Mouse (Mus musculus) lung, adult 2 months (tissue): ENCODE results near the gene Ppm1b. TPM values are rescaled to one million over a fixed set of nuclear protein-coding genes. Genes with fewer than 3 reads are reported as not detected.
A peak's percentile ranks its signal among the peaks of the same experiment; 100 is the strongest.
"Not testable (repeated sequence)": the region's sequence is repeated elsewhere in the genome, so short reads cannot be mapped to it uniquely, and the experiment has no call there.

Source experiments
- DNase-seq: peaks from one replicate; pipeline ENCODE4 v3.0.0; 2022
- H3K4me1 ChIP-seq: fragments of 200-500 bp; 2 replicates; pipeline ENCODE4 v1.6.1; 2011; ENCODE audit warnings: low read length; ENCODE audit not compliant: control insufficient read depth, insufficient read depth
- H3K4me3 ChIP-seq: fragments of 200-500 bp; replicated peaks from 2 replicates; pipeline ENCODE3; 2011; ENCODE audit warnings: low read depth, mild to moderate bottlenecking, control low read depth, low read length; ENCODE audit errors: extremely low read depth
- CTCF ChIP-seq: fragments of 200-500 bp; IDR thresholded peaks from 2 replicates; pipeline ENCODE4 v1.5.1; 2011; ENCODE audit warnings: mild to moderate bottlenecking, low read length, control low read depth; ENCODE audit not compliant: insufficient read depth
- POLR2A ChIP-seq: fragments of 200-500 bp; IDR thresholded peaks from 2 replicates; pipeline ENCODE4 v1.6.1; 2011; ENCODE audit warnings: low read depth, mild to moderate bottlenecking, control low read depth, low read length, borderline replicate concordance; ENCODE audit errors: extremely low read depth
- WGBS: fragments of 180-500 bp; shearing (Covaris S2); methylation state at CpG from one replicate; pipeline ENCODE4 v1.1.7; 2018; 5-methylcytosine and 5-hydroxymethylcytosine counted together
- polyA plus RNA-seq: library from polyadenylated mRNA; depleted of rRNA; stranded (reverse); fragments of >200 nt; gene quantifications from 2 replicates; pipeline ENCODE4 v1.2.3, GENCODE M21; 2012; rRNA removed

Ppm1b gene
- 19.0 and 34.3 TPM in 2 replicates for polyA plus RNA-seq

DNA sequence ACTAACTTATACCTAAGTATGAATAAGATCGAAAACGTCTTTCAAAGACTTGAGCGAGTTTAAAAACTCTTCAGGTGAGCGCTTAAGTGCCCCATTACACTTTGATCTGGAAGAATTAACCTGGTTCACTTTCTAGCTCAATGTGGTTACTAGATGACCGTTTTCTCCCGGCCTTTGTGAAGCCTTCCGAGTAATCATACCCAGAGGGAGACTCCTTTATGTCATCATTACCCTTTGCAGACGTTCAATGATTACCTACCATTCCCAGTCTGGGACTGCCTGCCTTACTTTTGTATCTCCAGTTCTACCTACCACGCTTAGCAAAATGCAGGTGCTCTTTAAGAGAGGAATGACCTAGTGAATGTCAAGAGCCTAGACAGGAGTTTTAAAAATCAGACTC is at the start of gene Ppm1b:
TSS of gene Ppm1b (plus strand) at position 301 of the 400 bp plus-strand sequence.
- peaks cover 1% of the 10 kb centered on the region for H3K4me1 ChIP-seq
- no peak for DNase-seq
- no peak for TF ChIP-seq POLR2A
- TF ChIP-seq CTCF: no peak
- 32% methylated on average over 9 of the region's 9 CpGs for WGBS
- H3K4me3 ChIP-seq: peak within 1 kb of the TSS; percentile 95

DNA sequence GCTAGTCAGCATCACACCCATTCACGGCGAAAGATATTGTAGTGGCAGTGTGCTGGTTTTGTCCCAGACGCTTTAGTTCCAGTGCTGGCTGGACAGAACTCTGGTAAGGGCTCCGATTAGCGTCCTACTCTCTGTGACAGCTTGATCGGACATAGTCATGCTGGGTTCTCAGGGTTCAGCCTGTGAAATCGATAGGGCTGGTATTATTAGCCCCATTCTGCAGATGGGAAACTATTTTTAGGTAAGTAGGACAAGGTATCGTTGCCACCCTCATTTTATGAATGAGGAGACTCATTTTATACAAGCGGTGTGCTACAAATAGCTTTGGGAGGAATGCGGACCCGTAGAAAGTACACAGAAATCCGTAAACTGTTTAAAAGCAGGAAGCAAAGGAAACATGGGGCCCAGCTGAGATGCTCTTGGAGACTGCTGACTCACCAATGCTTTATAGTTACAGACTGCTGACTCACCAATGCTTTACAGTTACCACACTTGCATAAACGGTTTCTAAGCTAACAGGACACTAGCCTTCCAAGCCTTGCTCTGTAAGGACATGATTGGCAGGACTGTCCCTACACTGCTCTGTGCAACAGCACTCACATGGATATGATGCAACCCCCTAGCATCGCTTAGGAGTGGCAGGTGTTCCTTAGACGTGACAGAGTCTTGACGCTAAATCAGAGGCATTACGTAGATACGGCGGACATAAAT is 34.7 kb upstream of the Ppm1b start:
- H3K4me1 ChIP-seq: no peaks in the 10 kb centered on the region
- DNase-seq: no peak
- TF ChIP-seq CTCF: no peak
- no peak for TF ChIP-seq POLR2A
- 75% methylated on average over 19 of the region's 19 CpGs for WGBS
- H3K4me3 ChIP-seq: no peak overlapping the region

DNA sequence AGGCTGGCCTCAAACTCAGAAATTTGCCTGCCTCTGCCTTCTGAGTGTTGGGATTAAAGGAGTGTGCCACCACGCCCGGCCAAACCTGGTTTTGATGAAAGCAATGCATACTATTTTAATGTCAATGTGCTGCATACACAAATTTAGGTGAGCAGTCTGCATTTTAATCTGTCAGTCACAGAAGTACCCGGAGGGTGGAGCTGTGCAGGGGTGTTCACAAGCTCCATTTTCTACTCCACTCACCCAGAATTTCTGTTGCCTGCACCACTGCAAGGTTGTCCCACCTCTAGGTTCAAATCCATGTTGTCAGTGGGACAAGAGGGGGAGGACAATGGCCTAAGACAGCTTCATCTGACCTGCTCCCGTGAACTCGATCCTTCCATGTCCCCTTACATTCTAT is 31.8 kb upstream of the Ppm1b start:
- TF ChIP-seq CTCF (no peak), POLR2A (no peak)

DNA sequence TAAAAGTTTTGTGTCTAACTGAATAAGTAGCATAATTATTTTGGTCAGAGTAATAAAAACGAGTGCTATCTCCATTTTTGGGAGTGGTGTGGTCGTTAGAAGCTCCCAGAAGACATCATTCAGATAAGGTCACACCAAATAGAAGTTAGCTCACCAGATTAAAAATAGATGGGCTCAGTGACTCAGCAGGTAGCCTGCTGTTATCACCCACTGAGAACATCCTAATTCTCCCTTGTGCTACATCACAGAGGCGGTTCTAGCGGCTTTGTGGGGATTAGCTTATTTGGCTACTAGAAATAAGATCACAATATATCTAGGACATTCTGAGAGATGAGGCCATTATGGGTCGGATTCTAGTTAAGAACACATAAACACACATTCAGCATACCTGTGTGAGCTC is 30.3 kb upstream of the Ppm1b start:
- TF ChIP-seq POLR2A (no peak), CTCF (no peak)
- no peaks in the 10 kb centered on the region for H3K4me1 ChIP-seq
- no peak overlapping the region for H3K4me3 ChIP-seq
- no peak for DNase-seq
- WGBS: 54% methylated on average over 5 of the region's 5 CpGs

More for the DNA sequence above, 31.8 kb upstream of the Ppm1b start:
- 91% methylated on average over 5 of the region's 5 CpGs for WGBS
- no peak for DNase-seq
- H3K4me1 ChIP-seq: no peaks in the 10 kb centered on the region
- no peak overlapping the region for H3K4me3 ChIP-seq

DNA sequence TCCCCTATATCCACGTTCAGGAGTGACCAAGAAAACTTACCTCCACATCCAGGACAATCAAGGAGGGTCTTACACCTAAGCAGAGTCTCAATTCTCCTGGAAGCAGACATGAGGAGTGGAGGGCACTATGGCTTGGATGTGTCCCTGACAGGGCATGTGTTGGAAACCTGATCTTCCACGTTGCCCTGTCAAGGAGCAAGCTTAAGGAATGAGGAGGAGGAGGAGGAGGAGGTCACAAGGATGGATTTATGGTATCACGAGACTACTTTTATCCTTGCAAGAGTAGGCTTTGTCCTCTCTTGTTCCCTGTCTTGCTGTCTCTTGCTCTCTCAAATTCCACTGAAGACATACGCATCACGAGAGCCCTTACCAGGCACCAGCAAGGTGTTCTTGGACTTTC is 29.0 kb upstream of the Ppm1b start:
- WGBS: 73% methylated on average over 5 of the region's 5 CpGs
- no peak for DNase-seq
- Histone ChIP-seq H3K4me1 (no peaks in the 10 kb centered on the region), H3K4me3 (no peak overlapping the region)
- no peak for TF ChIP-seq CTCF
- TF ChIP-seq POLR2A: no peak

DNA sequence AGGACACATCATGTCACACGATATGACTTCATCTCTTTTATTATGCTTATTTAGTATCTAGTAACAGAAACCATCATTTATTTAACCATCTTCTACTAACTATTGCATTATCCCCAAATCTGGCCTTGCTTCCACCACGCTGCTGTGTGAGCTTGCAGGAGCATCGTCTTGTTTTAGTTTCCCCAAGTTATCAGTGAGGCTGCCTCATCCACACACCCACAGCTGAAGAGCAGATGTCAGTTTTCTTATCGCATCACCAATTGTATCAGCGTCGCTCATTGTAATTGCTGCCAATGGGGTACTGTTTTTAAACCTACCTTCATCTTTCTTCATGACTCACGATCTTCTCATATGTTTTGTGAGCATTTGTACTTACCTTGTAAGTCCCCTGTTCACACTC is 23.6 kb upstream of the Ppm1b start:
- no peak overlapping the region for H3K4me3 ChIP-seq
- DNase-seq: no peak
- no peak for TF ChIP-seq CTCF
- no peak for TF ChIP-seq POLR2A
- 91% methylated on average over 7 of the region's 7 CpGs for WGBS
- no peaks in the 10 kb centered on the region for H3K4me1 ChIP-seq

DNA sequence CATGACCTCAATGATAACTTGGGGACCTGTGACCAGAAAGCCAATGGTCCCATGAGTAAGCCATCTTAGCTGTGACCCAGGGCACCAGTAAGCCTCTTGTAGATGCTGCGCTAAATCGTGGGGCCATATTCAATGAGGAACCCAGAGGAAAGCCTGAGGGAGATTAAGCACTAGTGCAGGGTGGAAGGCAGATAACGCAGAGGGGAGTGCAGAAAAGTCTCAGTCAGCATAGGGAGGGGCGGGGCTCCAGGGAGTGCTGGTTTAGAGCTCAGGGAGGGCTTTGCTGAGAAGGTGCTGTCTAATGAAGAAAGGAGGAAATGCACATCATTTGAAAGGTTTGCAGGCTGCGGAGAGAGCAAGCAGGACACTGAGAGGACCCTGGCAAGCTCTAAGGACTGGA is 22.6 kb upstream of the Ppm1b start:
- no peak for DNase-seq
- no peaks in the 10 kb centered on the region for H3K4me1 ChIP-seq
- 58% methylated on average over 5 of the region's 5 CpGs for WGBS
- no peak overlapping the region for H3K4me3 ChIP-seq
- no peak for TF ChIP-seq POLR2A
- TF ChIP-seq CTCF: no peak

DNA sequence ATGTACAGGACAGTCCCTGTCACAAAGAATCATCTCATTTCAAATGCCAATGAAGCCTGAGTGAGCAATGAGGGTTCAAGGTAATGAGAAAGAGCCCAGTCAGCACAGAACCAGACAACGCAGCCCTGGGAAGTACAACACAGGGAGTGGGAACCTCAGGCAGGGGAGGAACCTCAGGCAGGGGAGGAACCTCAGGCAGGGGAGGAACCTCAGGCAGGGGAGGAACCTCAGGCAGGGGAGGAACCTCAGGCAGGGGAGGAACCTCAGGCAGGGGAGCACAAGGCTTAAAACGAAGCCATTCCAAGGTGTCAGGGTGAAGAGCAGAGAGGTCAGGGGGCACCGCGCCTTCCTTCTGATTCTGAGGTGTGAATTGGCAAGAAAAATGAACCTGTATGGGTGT is 20.9 kb upstream of the Ppm1b start:
- WGBS: 50% methylated on average over 4 of the region's 4 CpGs
- DNase-seq, H3K4me1 ChIP-seq, H3K4me3 ChIP-seq: not testable (repeated sequence)

DNA sequence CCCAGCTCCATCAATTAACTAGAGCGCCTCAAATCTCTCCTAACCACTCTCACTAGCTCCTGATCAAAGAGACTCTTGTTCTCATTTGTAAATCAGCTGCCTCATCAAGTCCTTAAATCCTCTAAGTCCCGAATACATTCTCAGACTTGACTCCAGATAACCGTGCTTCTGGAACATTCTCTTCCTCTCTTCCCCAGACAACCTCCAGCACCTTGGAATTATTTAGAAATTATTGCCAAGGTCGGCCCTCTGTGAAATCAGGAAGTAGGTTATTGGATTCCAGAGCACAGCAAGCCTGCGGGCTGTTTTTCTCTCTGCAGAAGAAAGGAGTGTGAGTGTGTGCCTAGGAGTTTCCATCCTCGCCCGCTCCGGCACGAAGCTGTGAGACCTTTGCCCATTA is 20.2 kb upstream of the Ppm1b start:
- no peak for DNase-seq
- Histone ChIP-seq H3K4me3 (no peak overlapping the region), H3K4me1 (no peaks in the 10 kb centered on the region)
- TF ChIP-seq POLR2A (no peak), CTCF (no peak)
- WGBS: 36% methylated on average over 9 of the region's 9 CpGs

DNA sequence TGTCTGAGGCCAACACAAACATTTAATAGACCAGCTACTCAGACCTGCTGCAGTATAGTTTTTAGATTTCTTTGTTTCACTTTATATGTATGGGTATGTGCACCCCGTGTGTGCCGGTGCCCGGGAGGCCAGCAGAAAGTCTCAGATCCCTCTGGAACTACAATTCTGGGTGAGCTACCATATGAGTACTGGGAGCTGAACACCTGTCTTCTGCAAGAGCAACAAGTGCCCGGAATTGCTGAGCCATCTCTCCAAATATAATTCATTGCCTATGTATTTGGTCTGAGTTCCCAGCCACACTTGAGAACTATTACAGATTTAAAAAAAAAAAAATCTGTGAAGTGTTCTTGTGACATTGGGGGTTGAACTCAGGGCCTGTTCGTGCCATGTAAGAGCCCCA is 19.7 kb upstream of the Ppm1b start:
- TF ChIP-seq POLR2A: no peak
- no peak for TF ChIP-seq CTCF
- WGBS: 83% methylated on average over 5 of the region's 5 CpGs

More for the DNA sequence above, 19.7 kb upstream of the Ppm1b start:
- Histone ChIP-seq H3K4me1 (no peaks in the 10 kb centered on the region), H3K4me3 (no peak overlapping the region)
- DNase-seq: no peak
